8 mouse cellular contexts compared by ENCODE assay signal in genomic region chr12:37109474-37110012, GRCm38 (mm10). TPM values are rescaled to one million over a fixed set of nuclear protein-coding genes. Genes with fewer than 3 reads are reported as not detected.
DNase-seq lines count a peak whose midpoint lies in the region; ATAC-seq lines count a peak whose summit lies in the region.

No protein-coding gene starts in this region.

- H3K4me2 ChIP-seq in lung, embryonic 16.5 days (ENCODE audit: low read depth, low read length): peak overlapping the region; percentile 56

- H3K9ac ChIP-seq in lung, embryonic 16.5 days (ENCODE audit: low read length): peak overlapping the region; percentile 72

- peak; percentile 11; the same call in 1 of the 2 replicates for ATAC-seq in lung, embryonic 16.5 days (ENCODE audit: low read depth)
- ATAC-seq in granulocyte monocyte progenitor cell, adult 5-6 weeks (replicated peaks; ENCODE audit: poor library complexity, severe bottlenecking): no peak

- H3K4me3 ChIP-seq in lung, embryonic 16.5 days (ENCODE audit: low read length): peak overlapping the region; percentile 57

- intact Hi-C loops in heart, postnatal 14 days (cut with DNase I): loop anchor here (2.0 to 10.0 kb wide), 7 partner anchors 55 to 391 kb away; no protein-coding TSS in a partner anchor

- H3K4me1 ChIP-seq in lung, embryonic 16.5 days (replicated peaks; ENCODE audit: control insufficient read depth, insufficient read depth, low read length): peaks cover 5% of the 10 kb centered on the region

- H3K27ac ChIP-seq in lung, embryonic 16.5 days (ENCODE audit: low read length): peak overlapping the region; percentile 81

- peak; percentile 3 for DNase-seq in adrenal gland, postnatal 10 days
- no peak for DNase-seq in adrenal gland, adult 18-20 months (ENCODE audit: low spot score in 2 of 2)
- DNase-seq in embryo, embryonic 10 days (ENCODE audit: low spot score): peak; percentile 60
- peak; percentile 18 to 27 for DNase-seq in heart, postnatal 14 days
- DNase-seq in B cell, adult 2 months: no peak
- no peak for DNase-seq in cerebellum, postnatal 36 days

- no peaks in the 10 kb centered on the region for H3K9me3 ChIP-seq in lung, embryonic 16.5 days (ENCODE audit: control insufficient read depth, low read length)

- 2% methylated on average over 18 of the region's 18 CpGs for WGBS in lung, embryonic 16.5 days

- no peaks in the 10 kb centered on the region for H3K36me3 ChIP-seq in lung, embryonic 16.5 days (ENCODE audit: control insufficient read depth, insufficient read depth, low read length)

- H3K27me3 ChIP-seq in lung, embryonic 16.5 days (ENCODE audit: control insufficient read depth, insufficient read depth, low read depth, low read length): peaks cover 3% of the 10 kb centered on the region; the same call in 1 of the 2 replicates

RNA-seq across cellular contexts. Expression of gene Meox2, which starts 1.2 kb away (rescaled TPM):
- total RNA-seq in adrenal gland, postnatal 10 days (2021): 10 to 100 TPM; 13.6 to 20.4 TPM
- 1 to 10 TPM in 1 of 2 experiments, under 1 TPM in 1; 0.56 to 2.1 TPM for total RNA-seq in adrenal gland, adult 18-20 months (2021)
- 10 to 100 TPM; 18.9 to 21.1 TPM for total RNA-seq in heart, postnatal 14 days (2021)
- polyA plus RNA-seq in lung, embryonic 16.5 days (2015; fragmentation: Nextera tagmentation; extraction: Ambion mirVana): 44.6 and 46.4 TPM in 2 replicates
- total RNA-seq in granulocyte monocyte progenitor cell, adult 5-6 weeks (2014; fragmentation: Nextera tagmentation): not detected in 2 replicates
- not detected in 2 replicates for total RNA-seq in granulocyte monocyte progenitor cell, adult 5-6 weeks (2017)

Comparison
In these comparisons a context has a peak if more than half of its experiments do, and no peak if none do; other contexts are left out.
1. DNase-seq: peak in adrenal gland, postnatal 10 days (single experiment), embryo, embryonic 10 days (single experiment) and heart, postnatal 14 days (2 of 2); none in adrenal gland, adult 18-20 months (0 of 2), B cell, adult 2 months (0 of 2) and cerebellum, postnatal 36 days (0 of 2).
2. RNA of gene Meox2, which starts 1.2 kb away (total RNA-seq): 18.9 to 21.1 TPM in heart, postnatal 14 days and 13.6 to 20.4 TPM in adrenal gland, postnatal 10 days; 0.56 to 2.1 TPM in adrenal gland, adult 18-20 months and not detected in granulocyte monocyte progenitor cell, adult 5-6 weeks; every median in the first group is over 4 times any median in the second.